Mouse (Mus musculus): ENCODE results near the gene Borcs6.

GRCm38 (mm10) chr11:69066956-69067355, 7.4 kb downstream of the Borcs6 start:
- TF ChIP-seq CTCF (IDR thresholded peaks at IDR 0.05; ENCODE audit: extremely low read depth, insufficient read length, insufficient replicate concordance, low read depth, low read length) (peak; percentile 85; the same call in 1 of the 2 replicates), POLR2A (IDR thresholded peaks at IDR 0.05; ENCODE audit: low read depth, low read length) (no peak)

All from small intestine, adult 2 months (tissue).